Mouse (Mus musculus) T-helper 17 cell (primary cell): ENCODE results near the gene Gprin2.

ENCODE experiments used
- in situ Hi-C, 2 experiments: fragments of 300-600 bp; cut with MboI, MseI; formaldehyde crosslinking; loops; 1 replicate in 1 of 2; 2 replicates in 1 of 2; pipeline ENCODE4 v1.15.1; 2025; ENCODE audit warnings: high pct_unique_total_duplicates in 2 of 2

Gprin2 gene

GRCm38 (mm10) chr14:34207996-34208395 is 6.5 kb upstream of the Gprin2 start:
- in situ Hi-C loops, result no loop called here

- in situ Hi-C loops, result no loop called here
These were observed 669 bp downstream of the Gprin2 start for GRCm38 (mm10) chr14:34200738-34201230.

- in situ Hi-C loops, result loop anchor here in 1 of 2 experiments (10.0 kb wide), 1 partner anchor 1968 kb away; no protein-coding TSS in a partner anchor
These were observed 4.7 kb downstream of the Gprin2 start for GRCm38 (mm10) chr14:34196706-34197105.

GRCm38 (mm10) chr14:34195466-34195865 is 6.0 kb downstream of the Gprin2 start:
- in situ Hi-C loops, result loop anchor here in 1 of 2 experiments (10.0 kb wide), 1 partner anchor 1969 kb away; no protein-coding TSS in a partner anchor

GRCm38 (mm10) chr14:34193879-34194278 is 7.6 kb downstream of the Gprin2 start:
- in situ Hi-C loops, result loop anchor here in 1 of 2 experiments (10.0 kb wide), 1 partner anchor 1971 kb away; no protein-coding TSS in a partner anchor

GRCm38 (mm10) chr14:34190361-34190760 is 11.1 kb downstream of the Gprin2 start:
- in situ Hi-C loops, result loop anchor here in 1 of 2 experiments (10.0 kb wide), 1 partner anchor 1974 kb away; no protein-coding TSS in a partner anchor

- in situ Hi-C loops, result loop anchor here in 1 of 2 experiments (10.0 kb wide), 1 partner anchor 386 kb away; no protein-coding TSS in a partner anchor
These were observed 12.8 kb downstream of the Gprin2 start for GRCm38 (mm10) chr14:34188629-34189028.

GRCm38 (mm10) chr14:34183101-34183500 is 18.4 kb downstream of the Gprin2 start:
- in situ Hi-C loops, result loop anchor here in 1 of 2 experiments (10.0 kb wide), 1 partner anchor 392 kb away; no protein-coding TSS in a partner anchor

GRCm38 (mm10) chr14:34179351-34179750 is 22.1 kb downstream of the Gprin2 start:
- in situ Hi-C loops, result no loop called here

GRCm38 (mm10) chr14:34171107-34171506 is 30.3 kb downstream of the Gprin2 start:
- in situ Hi-C loops, result no loop called here

- in situ Hi-C loops, result no loop called here
These were observed 45.7 kb downstream of the Gprin2 start for GRCm38 (mm10) chr14:34155752-34156151.

GRCm38 (mm10) chr14:34154601-34155337 is 46.7 kb downstream of the Gprin2 start:
- in situ Hi-C loops, result loop anchor here in 1 of 2 experiments (5.0 kb wide), 1 partner anchor 72 kb away; no protein-coding TSS in a partner anchor

- in situ Hi-C loops, result loop anchor here in 1 of 2 experiments (5.0 kb wide), 1 partner anchor 70 kb away; no protein-coding TSS in a partner anchor
These were observed 49.1 kb downstream of the Gprin2 start, which contains the start of gene Npy4r for GRCm38 (mm10) chr14:34152342-34152741. Npy4r (minus strand) TSS chr14:34152489.

GRCm38 (mm10) chr14:34142915-34143314 is 58.5 kb downstream of the Gprin2 start:
- in situ Hi-C loops, result no loop called here

GRCm38 (mm10) chr14:34142316-34142715 is 59.1 kb downstream of the Gprin2 start:
- in situ Hi-C loops, result no loop called here

DNA sequence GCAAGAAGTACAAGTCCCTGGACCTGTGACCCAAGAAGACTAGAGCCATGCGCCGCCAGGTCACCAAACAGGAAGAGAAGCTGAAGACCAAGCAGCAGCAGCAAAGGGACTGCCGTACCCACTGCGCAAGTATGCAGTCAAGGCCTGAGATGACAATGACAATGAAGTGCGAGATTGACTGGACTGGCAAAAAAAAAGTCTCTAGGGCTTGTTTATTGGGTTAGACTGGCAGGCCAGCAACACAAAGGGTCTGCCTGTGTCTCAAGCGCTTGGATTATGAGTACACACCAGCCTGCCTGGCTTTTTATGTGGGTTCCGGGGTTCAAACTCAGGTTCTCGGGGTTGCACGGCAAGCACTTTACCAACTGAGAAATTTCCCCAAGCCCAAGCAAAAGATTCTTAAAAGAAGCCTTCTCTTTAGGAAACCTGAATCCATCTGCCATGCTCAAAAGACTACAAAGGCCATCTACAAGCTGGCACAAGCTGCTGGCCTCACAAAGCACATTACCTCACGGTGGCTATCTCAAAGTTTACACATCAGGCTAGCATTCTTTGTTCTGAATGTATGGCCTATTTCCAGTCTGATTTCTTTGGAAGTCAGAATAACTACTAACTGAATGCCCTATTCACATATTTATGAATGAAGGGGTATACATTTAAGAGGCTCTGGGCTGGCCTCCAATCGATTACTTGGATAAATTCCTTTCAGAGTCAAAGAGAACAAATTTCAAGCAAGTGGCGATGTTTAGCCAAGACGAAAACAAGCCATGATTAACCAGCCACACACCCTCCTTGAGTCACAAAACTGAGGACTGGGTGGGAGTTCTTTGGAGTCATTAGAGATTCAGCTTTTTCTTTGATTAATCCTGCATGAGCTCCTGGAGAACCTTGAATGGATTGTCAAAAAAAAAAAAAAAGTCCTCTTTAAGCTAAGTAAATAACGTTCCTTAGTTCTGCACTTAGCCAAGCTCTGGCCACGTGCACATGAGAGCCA is 61.5 kb downstream of the Gprin2 start:
- in situ Hi-C loops, result no loop called here
